Mouse (Mus musculus): ENCODE measurements around the gene Car8.

- TF ChIP-seq CTCF (conservative IDR thresholded peaks at IDR 0.05; ENCODE audit: low read length) (no peak), NANOG (IDR thresholded peaks at IDR 0.05; ENCODE audit: borderline replicate concordance, low read length) (no peak), POU5F1 (IDR thresholded peaks at IDR 0.05; ENCODE audit: borderline replicate concordance, low read length) (no peak)
Measured at GRCm38 (mm10) chr4:8231291-8231871, 7.5 kb downstream of the Car8 start.
